Mouse (Mus musculus): ENCODE measurements around the gene Snrpd3. TPM values are rescaled to one million over a fixed set of nuclear protein-coding genes. Genes with fewer than 3 reads are reported as not detected.

Snrpd3 gene
- total and polyA plus RNA-seq, 2 experiments from 2014 or later, result 17.2 to 137 TPM

DNA sequence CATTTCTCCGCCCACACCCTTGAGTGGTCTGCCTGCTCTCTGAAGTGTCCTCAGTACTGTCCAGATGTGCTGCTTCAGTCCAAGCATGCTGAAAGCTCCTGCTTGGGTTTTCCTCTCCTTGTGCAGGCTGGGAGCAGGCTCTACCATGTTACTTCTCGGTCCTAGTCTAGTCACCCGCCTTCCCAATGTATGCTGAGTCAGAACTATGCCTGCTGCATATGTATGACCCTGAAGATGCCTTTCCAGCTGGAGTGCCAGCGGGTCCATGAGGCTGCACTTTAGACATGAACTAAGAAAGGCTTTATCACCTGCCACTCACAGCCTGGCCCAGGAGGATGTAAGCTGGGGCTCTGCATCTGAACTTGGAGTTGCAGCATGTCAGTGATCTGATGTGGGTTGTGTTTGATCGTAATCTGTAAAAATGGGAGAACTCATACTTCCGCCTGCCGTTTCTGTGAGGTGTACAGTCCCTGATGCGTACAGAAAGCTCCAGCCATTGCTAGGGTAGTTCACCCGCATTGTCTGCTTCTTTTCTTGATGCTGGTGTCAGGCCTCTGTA lies 14.3 kb downstream of the Snrpd3 start:
- Histone ChIP-seq H3K4me3 (ENCODE audit: low read depth, low read length) (no peak overlapping the region), H3K9ac (replicated peaks; ENCODE audit: low read length, poor library complexity, severe bottlenecking) (no peak overlapping the region), H3K36me3 (ENCODE audit: insufficient read depth, low read length) (peaks cover 34% of the 10 kb centered on the region), H3K4me1 (ENCODE audit: insufficient read depth, low read length) (no peaks in the 10 kb centered on the region), H3K27me3 (ENCODE audit: insufficient read depth, low read length) (no peaks in the 10 kb centered on the region), H3K9me3 (ENCODE audit: low read length) (no peaks in the 10 kb centered on the region), H3K27ac (ENCODE audit: low read depth, low read length) (no peak overlapping the region), H3K4me2 (ENCODE audit: low read depth, low read length, poor library complexity, severe bottlenecking) (no peak overlapping the region)
- 86% methylated on average over 9 of the region's 9 CpGs for WGBS
- TF ChIP-seq CTCF (IDR thresholded peaks at IDR 0.05), result no peak
- no peak for DNase-seq (ENCODE audit: low spot score)
- ATAC-seq (ENCODE audit: low FRiP score), result no peak

GRCm38 (mm10) chr10:75534216-75534615 lies 16.9 kb downstream of the Snrpd3 start:
- Histone ChIP-seq H3K9ac (replicated peaks; ENCODE audit: low read length, poor library complexity, severe bottlenecking) (no peak overlapping the region), H3K4me1 (ENCODE audit: insufficient read depth, low read length) (no peaks in the 10 kb centered on the region), H3K36me3 (ENCODE audit: insufficient read depth, low read length) (peaks cover 34% of the 10 kb centered on the region), H3K4me2 (ENCODE audit: low read depth, low read length, poor library complexity, severe bottlenecking) (no peak overlapping the region), H3K27me3 (ENCODE audit: insufficient read depth, low read length) (no peaks in the 10 kb centered on the region), H3K27ac (ENCODE audit: low read depth, low read length) (no peak overlapping the region), H3K9me3 (ENCODE audit: low read length) (no peaks in the 10 kb centered on the region), H3K4me3 (ENCODE audit: low read depth, low read length) (no peak overlapping the region)
- DNase-seq (ENCODE audit: low spot score) (no peak), ATAC-seq (ENCODE audit: low FRiP score) (no peak)
- WGBS, result 93% methylated on average over 8 of the region's 8 CpGs
- TF ChIP-seq CTCF (IDR thresholded peaks at IDR 0.05), result no peak

- H3K27ac ChIP-seq (ENCODE audit: low read depth, low read length), result no peak overlapping the region
- no peak overlapping the region for H3K9ac ChIP-seq (replicated peaks; ENCODE audit: low read length, poor library complexity, severe bottlenecking)
- no peak for ATAC-seq (ENCODE audit: low FRiP score)
- H3K4me3 ChIP-seq (ENCODE audit: low read depth, low read length), result no peak overlapping the region
- 86% methylated on average over 8 of the region's 8 CpGs for WGBS
- no peak for TF ChIP-seq CTCF (IDR thresholded peaks at IDR 0.05)
- H3K36me3 ChIP-seq (ENCODE audit: insufficient read depth, low read length), result peaks cover 34% of the 10 kb centered on the region
- H3K4me1 ChIP-seq (ENCODE audit: insufficient read depth, low read length), result no peaks in the 10 kb centered on the region
- H3K9me3 ChIP-seq (ENCODE audit: low read length), result no peaks in the 10 kb centered on the region
- peak; percentile 47 for DNase-seq (ENCODE audit: low spot score)
- no peaks in the 10 kb centered on the region for H3K27me3 ChIP-seq (ENCODE audit: insufficient read depth, low read length)
- no peak overlapping the region for H3K4me2 ChIP-seq (ENCODE audit: low read depth, low read length, poor library complexity, severe bottlenecking)
Measured at GRCm38 (mm10) chr10:75534934-75535333, 17.6 kb downstream of the Snrpd3 start.

GRCm38 (mm10) chr10:75535423-75535822 lies 18.1 kb downstream of the Snrpd3 start:
- DNase-seq (ENCODE audit: low spot score), result no peak
- no peaks in the 10 kb centered on the region for H3K9me3 ChIP-seq (ENCODE audit: low read length)
- 91% methylated on average over 2 of the region's 2 CpGs for WGBS

DNA sequence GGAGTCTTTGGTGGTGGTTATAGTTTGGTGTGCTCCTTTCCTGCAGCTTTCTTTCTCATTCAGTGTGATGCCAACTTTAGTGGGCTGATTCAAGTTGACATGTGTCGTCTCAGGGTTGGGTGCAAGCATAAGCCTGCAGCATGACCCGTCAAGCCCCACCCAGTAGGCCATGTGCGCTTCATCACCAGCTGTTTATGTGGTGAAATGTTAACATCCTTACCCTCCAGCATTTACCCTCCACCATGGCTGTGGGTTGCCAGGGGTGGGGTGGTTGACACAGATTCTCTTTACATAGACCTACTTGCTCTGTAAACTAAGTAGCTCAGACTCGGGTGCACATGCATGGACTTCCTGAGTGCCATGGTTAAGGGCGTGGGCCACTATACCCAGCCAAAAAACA lies 18.8 kb downstream of the Snrpd3 start:
- DNase-seq (ENCODE audit: low spot score) (no peak), ATAC-seq (ENCODE audit: low FRiP score) (no peak)
- Histone ChIP-seq H3K36me3 (ENCODE audit: insufficient read depth, low read length) (peaks cover 30% of the 10 kb centered on the region), H3K27ac (ENCODE audit: low read depth, low read length) (no peak overlapping the region), H3K4me2 (ENCODE audit: low read depth, low read length, poor library complexity, severe bottlenecking) (no peak overlapping the region), H3K9me3 (ENCODE audit: low read length) (no peaks in the 10 kb centered on the region), H3K4me1 (ENCODE audit: insufficient read depth, low read length) (no peaks in the 10 kb centered on the region), H3K27me3 (ENCODE audit: insufficient read depth, low read length) (no peaks in the 10 kb centered on the region), H3K9ac (replicated peaks; ENCODE audit: low read length, poor library complexity, severe bottlenecking) (no peak overlapping the region), H3K4me3 (ENCODE audit: low read depth, low read length) (no peak overlapping the region)
- TF ChIP-seq CTCF (IDR thresholded peaks at IDR 0.05), result no peak
- WGBS, result 93% methylated on average over 5 of the region's 5 CpGs

More at GRCm38 (mm10) chr10:75535423-75535822, 18.1 kb downstream of the Snrpd3 start:
- Histone ChIP-seq H3K9ac (replicated peaks; ENCODE audit: low read length, poor library complexity, severe bottlenecking) (no peak overlapping the region), H3K4me2 (ENCODE audit: low read depth, low read length, poor library complexity, severe bottlenecking) (no peak overlapping the region), H3K4me1 (ENCODE audit: insufficient read depth, low read length) (no peaks in the 10 kb centered on the region), H3K27me3 (ENCODE audit: insufficient read depth, low read length) (no peaks in the 10 kb centered on the region), H3K4me3 (ENCODE audit: low read depth, low read length) (no peak overlapping the region), H3K27ac (ENCODE audit: low read depth, low read length) (no peak overlapping the region), H3K36me3 (ENCODE audit: insufficient read depth, low read length) (peaks cover 34% of the 10 kb centered on the region)
- TF ChIP-seq CTCF (IDR thresholded peaks at IDR 0.05), result no peak
- ATAC-seq (ENCODE audit: low FRiP score), result no peak

DNA sequence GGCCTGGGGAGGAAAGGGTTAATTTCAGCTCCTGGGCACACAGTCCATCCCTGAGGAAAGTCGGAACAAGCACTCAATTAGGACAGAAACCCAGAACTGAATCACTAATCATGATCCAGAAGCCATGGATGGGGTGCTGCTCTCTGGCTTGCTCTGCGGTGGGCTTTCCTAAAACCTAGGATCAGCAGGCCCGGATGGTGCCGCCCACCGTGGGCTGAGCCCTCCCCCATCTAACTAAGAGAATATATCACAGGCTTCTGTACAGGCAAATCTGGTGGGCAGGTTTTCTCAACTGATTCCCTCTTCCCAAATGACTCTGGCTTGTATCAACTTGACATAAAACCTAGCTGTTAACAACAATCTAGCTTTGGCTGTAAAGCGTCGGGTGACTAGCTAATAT lies 30.6 kb downstream of the Snrpd3 start:
- no peak for TF ChIP-seq CTCF (IDR thresholded peaks at IDR 0.05)
- Histone ChIP-seq H3K36me3 (ENCODE audit: insufficient read depth, low read length) (peaks cover 3% of the 10 kb centered on the region), H3K9me3 (ENCODE audit: low read length) (no peaks in the 10 kb centered on the region), H3K4me1 (ENCODE audit: insufficient read depth, low read length) (no peaks in the 10 kb centered on the region), H3K4me2 (ENCODE audit: low read depth, low read length, poor library complexity, severe bottlenecking) (no peak overlapping the region), H3K27ac (ENCODE audit: low read depth, low read length) (no peak overlapping the region), H3K9ac (replicated peaks; ENCODE audit: low read length, poor library complexity, severe bottlenecking) (no peak overlapping the region), H3K4me3 (ENCODE audit: low read depth, low read length) (no peak overlapping the region), H3K27me3 (ENCODE audit: insufficient read depth, low read length) (no peaks in the 10 kb centered on the region)
- no peak for DNase-seq (ENCODE audit: low spot score)
- 71% methylated on average over 7 of the region's 7 CpGs for WGBS
- no peak for ATAC-seq (ENCODE audit: low FRiP score)

All from midbrain, postnatal 0 days (tissue).